Mouse (Mus musculus): ENCODE data around the gene Lysmd4.

Lysmd4 gene

GRCm38 (mm10) chr7:67222220-67222862 lies at the start of gene Lysmd4:
Gene Lysmd4, plus strand, starts transcription at chr7:67222544.
- DNase-seq, result peak; percentile 99 to 100

GRCm38 (mm10) chr7:67173522-67174195 lies 48.7 kb upstream of the Lysmd4 start:
- no peak for DNase-seq

GRCm38 (mm10) chr7:67183786-67184185 lies 38.6 kb upstream of the Lysmd4 start:
- DNase-seq, result no peak

- DNase-seq, result peak; percentile 61 to 86
These were observed 22.9 kb upstream of the Lysmd4 start for GRCm38 (mm10) chr7:67199412-67199811.

GRCm38 (mm10) chr7:67203625-67204024 lies 18.7 kb upstream of the Lysmd4 start:
- peak in 1 of 2 experiments; percentile 32 for DNase-seq

GRCm38 (mm10) chr7:67205734-67206425 lies 16.5 kb upstream of the Lysmd4 start:
- DNase-seq, result peak; percentile 50 to 60

GRCm38 (mm10) chr7:67206496-67206895 lies 15.8 kb upstream of the Lysmd4 start:
- no peak for DNase-seq

GRCm38 (mm10) chr7:67207701-67208100 lies 14.6 kb upstream of the Lysmd4 start:
- DNase-seq, result peak; percentile 70 to 79

- peak; percentile 15 to 43 for DNase-seq
These were observed 14.0 kb upstream of the Lysmd4 start for GRCm38 (mm10) chr7:67208317-67208716.

- DNase-seq, result no peak
These were observed 12.1 kb upstream of the Lysmd4 start for GRCm38 (mm10) chr7:67210004-67210833.

- no peak for DNase-seq
These were observed 11.0 kb upstream of the Lysmd4 start for GRCm38 (mm10) chr7:67211341-67211740.

GRCm38 (mm10) chr7:67211971-67212370 lies 10.4 kb upstream of the Lysmd4 start:
- no peak for DNase-seq

- DNase-seq, result no peak
These were observed 8.8 kb upstream of the Lysmd4 start for GRCm38 (mm10) chr7:67213589-67213988.

GRCm38 (mm10) chr7:67216351-67216750 lies 6.0 kb upstream of the Lysmd4 start:
- no peak for DNase-seq

GRCm38 (mm10) chr7:67217025-67217424 lies 5.3 kb upstream of the Lysmd4 start:
- DNase-seq, result peak; percentile 51 to 91

GRCm38 (mm10) chr7:67225943-67226625 lies 3.7 kb downstream of the Lysmd4 start:
- DNase-seq, result no peak

- no peak for DNase-seq
These were observed 5.2 kb downstream of the Lysmd4 start for GRCm38 (mm10) chr7:67227538-67227937.

- DNase-seq, result no peak
These were observed 6.0 kb downstream of the Lysmd4 start for GRCm38 (mm10) chr7:67228390-67228789.

- DNase-seq, result peak; percentile 25 to 72
These were observed 6.7 kb downstream of the Lysmd4 start for GRCm38 (mm10) chr7:67228891-67229602.

GRCm38 (mm10) chr7:67229701-67230100 lies 7.4 kb downstream of the Lysmd4 start:
- DNase-seq, result no peak

GRCm38 (mm10) chr7:67230221-67230620 lies 7.9 kb downstream of the Lysmd4 start:
- peak in 1 of 2 experiments; percentile 8 for DNase-seq

Measured in kidney, postnatal 36 days (tissue).